Mouse (Mus musculus) midbrain, embryonic 15.5 days (tissue): ENCODE measurements around the gene Pnpla5. TPM values are rescaled to one million over a fixed set of nuclear protein-coding genes. Genes with fewer than 3 reads are reported as not detected.

Experiments used
- ATAC-seq: fragments of 200-750 bp; cut with Nextera tagmentation; replicated peaks from 2 replicates; pipeline ENCODE4 v1.8.0; 2017; ENCODE audit warnings: moderate TSS enrichment
- H3K27ac ChIP-seq: fragments of 300-500 bp; sonication (generic); 2 replicates; pipeline ENCODE4 v1.5.1; 2015; ENCODE audit warnings: mild to moderate bottlenecking, inconsistent platforms
- H3K27me3 ChIP-seq: fragments of 300-500 bp; sonication (generic); replicated peaks from 2 replicates; pipeline ENCODE4 v1.6.1; 2015; ENCODE audit warnings: inconsistent platforms
- H3K36me3 ChIP-seq: fragments of 300-500 bp; sonication (generic); replicated peaks from 2 replicates; pipeline ENCODE4 v1.6.1; 2015; ENCODE audit warnings: inconsistent platforms
- H3K4me1 ChIP-seq: fragments of 300-500 bp; sonication (generic); 2 replicates; pipeline ENCODE4 v1.6.1; 2015; ENCODE audit warnings: inconsistent platforms
- H3K4me2 ChIP-seq: fragments of 300-500 bp; sonication (generic); 2 replicates; pipeline ENCODE4 v1.6.1; 2015; ENCODE audit warnings: inconsistent platforms, mild to moderate bottlenecking, moderate library complexity
- H3K4me3 ChIP-seq: fragments of 300-500 bp; sonication (generic); 2 replicates; pipeline ENCODE4 v1.5.1; 2015; ENCODE audit warnings: mild to moderate bottlenecking, inconsistent platforms
- H3K9ac ChIP-seq: fragments of 300-500 bp; sonication (generic); 2 replicates; pipeline ENCODE4 v1.6.1; 2015; ENCODE audit warnings: mild to moderate bottlenecking, inconsistent platforms
- H3K9me3 ChIP-seq: fragments of 300-500 bp; sonication (generic); 2 replicates; pipeline ENCODE4 v1.6.1; 2016; ENCODE audit warnings: inconsistent platforms
- WGBS: fragments of 180-500 bp; shearing (Covaris S2); methylation state at CpG from one replicate; pipeline ENCODE4 v1.1.7; 2015; ENCODE audit warnings: mixed read lengths; 5-methylcytosine and 5-hydroxymethylcytosine counted together
- microRNA-seq: library from miRNA; unstranded; fragments of <30 nt; microRNA quantifications from one replicate; pipeline ENCODE4, GENCODE M21; 2016
- polyA plus RNA-seq: library from polyadenylated mRNA; unstranded; fragments of >200 nt; fragmentation: Nextera tagmentation; extraction: Ambion mirVana; gene quantifications from 2 replicates; pipeline ENCODE4 v1.2.1, GENCODE M21; 2015

Gene Pnpla5
- polyA plus RNA-seq, 1 experiment from 2014 or later, result not detected

DNA sequence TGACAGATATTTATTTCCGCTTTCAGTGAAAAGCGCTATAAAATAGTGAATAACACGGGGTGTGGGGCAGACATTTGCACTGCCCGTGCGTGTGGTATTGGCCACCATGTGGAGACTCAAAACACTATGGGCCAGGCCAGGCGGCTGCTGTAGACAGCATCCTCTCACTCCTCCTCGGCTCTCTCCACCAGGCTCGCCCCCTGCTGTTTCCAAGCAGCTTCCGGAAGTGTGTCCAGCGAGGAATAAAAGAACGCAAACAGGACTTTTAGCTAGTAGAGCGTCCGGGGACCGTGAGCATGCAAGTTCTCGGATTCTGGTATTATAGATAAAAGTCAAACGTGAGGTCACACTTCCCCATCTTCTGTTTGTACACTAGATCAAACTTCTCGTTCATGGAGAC is 45.8 kb downstream of the Pnpla5 start:
- Histone ChIP-seq H3K4me1 (peaks cover 10% of the 10 kb centered on the region), H3K9ac (no peak overlapping the region), H3K4me2 (no peak overlapping the region), H3K27ac (no peak overlapping the region), H3K4me3 (no peak overlapping the region), H3K27me3 (no peaks in the 10 kb centered on the region), H3K36me3 (peaks cover 3% of the 10 kb centered on the region; the same call in 1 of the 2 replicates), H3K9me3 (no peaks in the 10 kb centered on the region)
- WGBS, result 60% methylated on average over 17 of the region's 17 CpGs
- no peak for ATAC-seq

DNA sequence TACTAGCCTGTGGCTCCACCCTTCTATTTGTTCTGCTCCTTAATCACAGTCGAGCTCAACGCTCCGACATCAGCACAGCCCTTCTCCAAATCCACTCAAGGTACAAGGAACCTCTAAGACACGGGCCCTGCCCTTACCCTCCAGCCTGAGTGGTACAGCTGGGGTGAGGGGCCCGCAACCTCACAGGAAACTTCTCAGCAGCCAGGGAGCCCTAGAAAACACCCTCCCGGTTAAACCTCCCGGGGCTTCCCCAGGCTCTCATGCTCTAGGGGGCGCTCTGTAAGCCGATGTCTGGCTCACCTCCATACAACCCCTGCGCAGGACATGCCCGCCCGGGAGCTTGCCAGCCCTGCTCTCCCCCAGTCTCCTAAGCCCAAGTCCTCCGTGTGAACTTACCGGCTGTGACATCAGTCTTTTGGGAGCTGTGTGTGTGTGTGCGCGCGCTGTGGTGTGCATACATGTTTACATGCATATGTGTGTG is 48.2 kb downstream of the Pnpla5 start:
- ATAC-seq, result 0 out of 2 replicates have a peak, but pooled peaks have one; percentile 6

GRCm38 (mm10) chr15:84073911-84074704 is 48.9 kb downstream of the Pnpla5 start:
- Histone ChIP-seq H3K36me3 (peaks cover 3% of the 10 kb centered on the region; the same call in 1 of the 2 replicates), H3K27ac (no peak overlapping the region), H3K9ac (no peak overlapping the region), H3K27me3 (no peaks in the 10 kb centered on the region), H3K4me1 (peaks cover 21% of the 10 kb centered on the region), H3K9me3 (no peaks in the 10 kb centered on the region), H3K4me3 (no peak overlapping the region), H3K4me2 (no peak overlapping the region; the same call in 1 of the 2 replicates)
- ATAC-seq, result no peak
- WGBS, result 9% methylated on average over 13 of the region's 15 CpGs

More for the DNA sequence above, 48.2 kb downstream of the Pnpla5 start:
- 16% methylated on average over 17 of the region's 17 CpGs for WGBS
- Histone ChIP-seq H3K36me3 (peaks cover 3% of the 10 kb centered on the region; the same call in 1 of the 2 replicates), H3K4me2 (no peak overlapping the region; the same call in 1 of the 2 replicates), H3K4me3 (no peak overlapping the region), H3K27me3 (no peaks in the 10 kb centered on the region), H3K27ac (no peak overlapping the region), H3K9ac (no peak overlapping the region), H3K4me1 (peaks cover 16% of the 10 kb centered on the region), H3K9me3 (no peaks in the 10 kb centered on the region)

GRCm38 (mm10) chr15:84073058-84073457 is 49.9 kb downstream of the Pnpla5 start:
- H3K4me1 ChIP-seq, result peaks cover 27% of the 10 kb centered on the region
- no peak overlapping the region for H3K4me3 ChIP-seq
- H3K9ac ChIP-seq, result no peak overlapping the region
- peaks cover 3% of the 10 kb centered on the region; the same call in 1 of the 2 replicates for H3K36me3 ChIP-seq
- H3K27me3 ChIP-seq, result no peaks in the 10 kb centered on the region
- 31% methylated on average over 8 of the region's 8 CpGs for WGBS
- no peak overlapping the region for H3K27ac ChIP-seq
- H3K4me2 ChIP-seq, result no peak overlapping the region
- no peaks in the 10 kb centered on the region for H3K9me3 ChIP-seq
- ATAC-seq, result 0 out of 2 replicates have a peak, but pooled peaks have one; percentile 3

DNA sequence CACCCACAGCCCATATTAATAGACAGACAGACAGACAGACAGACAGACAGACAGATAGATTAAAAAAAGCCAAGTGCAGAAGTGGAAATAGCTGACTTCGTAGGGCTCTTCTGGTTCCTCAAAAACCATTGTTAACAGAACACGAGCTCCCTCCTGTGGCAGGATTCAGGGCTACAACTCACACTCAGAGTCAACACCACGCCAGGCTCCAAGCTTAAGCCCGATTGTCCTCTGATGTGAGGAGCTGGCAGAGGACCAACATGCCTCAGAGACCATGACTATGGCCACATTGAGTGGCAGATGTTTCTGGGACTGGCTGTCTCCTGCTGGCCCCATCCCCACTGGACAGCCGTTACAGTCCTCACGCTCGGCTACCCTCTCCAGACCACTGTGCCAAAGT is 50.7 kb downstream of the Pnpla5 start:
- Histone ChIP-seq H3K4me1 (peaks cover 27% of the 10 kb centered on the region), H3K9me3 (no peaks in the 10 kb centered on the region), H3K9ac (no peak overlapping the region), H3K4me2 (no peak overlapping the region), H3K27me3 (no peaks in the 10 kb centered on the region; the same call in 1 of the 2 replicates), H3K4me3 (no peak overlapping the region), H3K36me3 (no peaks in the 10 kb centered on the region; the same call in 1 of the 2 replicates), H3K27ac (no peak overlapping the region)
- WGBS, result 16% methylated on average over 7 of the region's 7 CpGs
- no peak for ATAC-seq

GRCm38 (mm10) chr15:84070116-84070676 is 52.8 kb downstream of the Pnpla5 start:
- no peak for ATAC-seq
- Histone ChIP-seq H3K4me2 (peak overlapping the region; percentile 23), H3K27ac (peak overlapping the region; percentile 1; the same call in 1 of the 2 replicates), H3K36me3 (no peaks in the 10 kb centered on the region), H3K4me3 (no peak overlapping the region), H3K9me3 (no peaks in the 10 kb centered on the region), H3K9ac (no peak overlapping the region), H3K27me3 (no peaks in the 10 kb centered on the region; the same call in 1 of the 2 replicates), H3K4me1 (peaks cover 29% of the 10 kb centered on the region)
- 7% methylated on average over 13 of the region's 13 CpGs for WGBS

DNA sequence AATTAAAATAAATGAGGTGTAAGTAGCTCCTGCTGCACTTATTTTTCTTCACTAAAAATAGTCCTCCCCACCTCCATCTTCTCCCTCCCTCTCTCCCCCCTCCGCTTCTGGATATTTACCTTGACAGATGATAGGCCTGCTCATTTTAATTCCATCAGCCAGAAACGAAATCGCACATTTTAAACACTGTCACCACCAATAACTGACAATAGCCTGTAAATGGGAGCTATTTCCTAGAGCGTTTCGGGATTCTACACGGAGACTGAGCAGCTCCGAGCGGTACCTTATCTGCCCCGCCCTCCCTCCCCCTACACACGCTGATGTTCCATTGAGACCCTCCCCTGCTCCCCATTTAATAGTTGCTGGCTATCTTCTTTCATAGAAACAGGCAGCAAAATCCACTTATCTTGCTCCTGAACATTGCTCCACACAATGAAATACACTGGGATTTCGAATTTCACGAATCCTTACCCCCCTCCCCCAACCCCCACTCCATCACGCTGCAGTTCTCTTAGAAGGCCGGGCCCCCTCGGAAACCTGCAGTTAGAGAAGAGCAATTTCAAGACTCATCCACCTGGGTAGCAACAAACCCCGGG is 53.4 kb downstream of the Pnpla5 start:
- H3K4me3 ChIP-seq, result no peak overlapping the region
- peaks cover 31% of the 10 kb centered on the region for H3K4me1 ChIP-seq
- H3K9me3 ChIP-seq, result no peaks in the 10 kb centered on the region
- no peak for ATAC-seq
- H3K27me3 ChIP-seq, result no peaks in the 10 kb centered on the region; the same call in 1 of the 2 replicates
- H3K4me2 ChIP-seq, result peak overlapping the region; percentile 23
- no peak overlapping the region for H3K9ac ChIP-seq
- WGBS, result 7% methylated on average over 16 of the region's 16 CpGs
- H3K27ac ChIP-seq, result peak overlapping the region; percentile 1
- no peaks in the 10 kb centered on the region for H3K36me3 ChIP-seq

DNA sequence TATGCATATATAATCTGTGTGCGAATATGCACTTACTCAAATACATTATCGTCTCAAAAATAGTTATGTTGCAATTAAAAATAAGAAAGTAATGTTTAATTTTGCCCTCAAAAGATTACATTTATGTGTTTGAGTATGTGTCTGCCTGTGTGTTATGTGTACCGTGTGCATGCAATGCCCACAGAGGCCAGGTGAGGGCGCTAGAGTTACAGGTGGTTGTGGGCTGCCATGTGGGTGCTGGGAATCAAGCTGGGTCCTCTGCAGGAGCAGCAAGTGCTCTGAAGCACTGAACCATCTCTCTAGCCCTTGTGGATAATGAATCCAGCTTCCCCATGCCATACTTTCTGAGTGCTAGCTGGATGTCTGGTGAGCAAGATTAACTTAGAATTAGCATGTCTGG is 57.3 kb downstream of the Pnpla5 start:
- Histone ChIP-seq H3K9ac (no peak overlapping the region), H3K4me1 (peaks cover 24% of the 10 kb centered on the region), H3K4me2 (no peak overlapping the region), H3K27ac (no peak overlapping the region), H3K9me3 (no peaks in the 10 kb centered on the region), H3K4me3 (no peak overlapping the region), H3K36me3 (no peaks in the 10 kb centered on the region), H3K27me3 (no peaks in the 10 kb centered on the region; the same call in 1 of the 2 replicates)
- 67% methylated on average over 4 of the region's 4 CpGs for WGBS
- ATAC-seq, result no peak

GRCm38 (mm10) chr15:84065140-84065539 is 57.8 kb downstream of the Pnpla5 start, which contains the start of gene Efcab6:
Gene Efcab6, minus strand, starts transcription at chr15:84065379.
- H3K4me2 ChIP-seq, result peak within 1 kb of the TSS; percentile 75
- 1% methylated on average over 29 of the region's 29 CpGs for WGBS

More at GRCm38 (mm10) chr15:84065140-84065539, 57.8 kb downstream of the Pnpla5 start, which contains the start of gene Efcab6:
- Histone ChIP-seq H3K27me3 (no peaks in the 10 kb centered on the region; the same call in 1 of the 2 replicates), H3K9ac (peak within 1 kb of the TSS; percentile 3; the same call in 1 of the 2 replicates), H3K4me1 (peaks cover 23% of the 10 kb centered on the region), H3K9me3 (no peaks in the 10 kb centered on the region), H3K4me3 (peak within 1 kb of the TSS; percentile 39), H3K36me3 (no peaks in the 10 kb centered on the region), H3K27ac (no peak within 1 kb of the TSS)
- peak; percentile 84 for ATAC-seq

Small RNAs within 50 kb of the gene (microRNA-seq; reads per million reads assigned to microRNA genes)
- gene Mir6392, result 0.74 reads per million

Other genes starting within 250 kb of the Pnpla5 start
- 0.56 and 0.78 TPM in 2 replicates for gene Efcab6, start 57.8 kb downstream of the Pnpla5 start, polyA plus RNA-seq
- gene Sult4a1, start 17.4 kb downstream of the Pnpla5 start, polyA plus RNA-seq, result 87.1 and 93.8 TPM in 2 replicates
- 4.6 and 6.4 TPM in 2 replicates for gene Pnpla3, start 44.7 kb upstream of the Pnpla5 start, polyA plus RNA-seq
- gene Samm50, start 69.1 kb upstream of the Pnpla5 start, polyA plus RNA-seq, result 83.3 and 86.6 TPM in 2 replicates
- 4.2 and 5.4 TPM in 2 replicates for gene Parvb, start 108.9 kb upstream of the Pnpla5 start, polyA plus RNA-seq
- 0.86 and 0.89 TPM in 2 replicates for gene Parvg, start 200.9 kb upstream of the Pnpla5 start, polyA plus RNA-seq